Mouse (Mus musculus) heart, postnatal 10 days (tissue): ENCODE measurements around the gene Ddx4. TPM values are rescaled to one million over a fixed set of nuclear protein-coding genes. Genes with fewer than 3 reads are reported as not detected.
A peak's percentile ranks its signal among the peaks of the same experiment; 100 is the strongest.

ENCODE experiments used
- DNase-seq, 2 experiments: peaks; one replicate each; pipeline ENCODE4 v3.0.0; 2021
- intact Hi-C: fragments of 180-260 bp; cut with DNase I; formaldehyde crosslinking; loops from one replicate; pipeline ENCODE4 v1.15.1; 2025
- total RNA-seq, 2 experiments: library from RNA; stranded (reverse); gene quantifications; 2 replicates each; pipeline ENCODE4 v1.2.3; 2021

The Ddx4 gene
- under 1 TPM; 0.14 to 0.37 TPM for total RNA-seq

- intact Hi-C loops, result no loop called here
- DNase-seq, result no peak
These were observed at the start of gene Ddx4 for GRCm38 (mm10) chr13:112652205-112652604. Ddx4 (minus strand) TSS chr13:112652475.

GRCm38 (mm10) chr13:112701256-112701655, 49.0 kb upstream of the Ddx4 start:
- peak; percentile 64 to 67 for DNase-seq

GRCm38 (mm10) chr13:112695526-112696240, 43.4 kb upstream of the Ddx4 start:
- intact Hi-C loops, result no loop called here
- DNase-seq, result no peak

More at GRCm38 (mm10) chr13:112701256-112701655, 49.0 kb upstream of the Ddx4 start:
- intact Hi-C loops, result no loop called here

- DNase-seq, result no peak
- intact Hi-C loops, result no loop called here
These were observed 40.7 kb upstream of the Ddx4 start for GRCm38 (mm10) chr13:112692870-112693553.

GRCm38 (mm10) chr13:112686155-112686554, 33.9 kb upstream of the Ddx4 start:
- DNase-seq, result no peak
- intact Hi-C loops, result no loop called here

- intact Hi-C loops, result no loop called here
- no peak for DNase-seq
These were observed 31.7 kb upstream of the Ddx4 start for GRCm38 (mm10) chr13:112683970-112684369.

- no peak for DNase-seq
- intact Hi-C loops, result no loop called here
These were observed 31.0 kb upstream of the Ddx4 start for GRCm38 (mm10) chr13:112683312-112683711.

- no peak for DNase-seq
- intact Hi-C loops, result loop anchor here (5.0 kb wide), 1 partner anchor 64 kb away; no protein-coding TSS in a partner anchor
These were observed 25.9 kb upstream of the Ddx4 start for GRCm38 (mm10) chr13:112678154-112678553.

- intact Hi-C loops, result loop anchor here (1.0 to 2.0 kb wide), 4 partner anchors 49 to 363 kb away; no protein-coding TSS in a partner anchor
- DNase-seq, result peak; percentile 83 to 86
These were observed 21.7 kb upstream of the Ddx4 start for GRCm38 (mm10) chr13:112673899-112674447.

- DNase-seq, result no peak
- intact Hi-C loops, result no loop called here
These were observed 20.5 kb upstream of the Ddx4 start for GRCm38 (mm10) chr13:112672797-112673196.

GRCm38 (mm10) chr13:112671708-112672107, 19.4 kb upstream of the Ddx4 start:
- intact Hi-C loops, result no loop called here

GRCm38 (mm10) chr13:112667215-112667614, 14.9 kb upstream of the Ddx4 start:
- intact Hi-C loops, result no loop called here
- DNase-seq, result peak in 1 of 2 experiments; percentile 18

More at GRCm38 (mm10) chr13:112671708-112672107, 19.4 kb upstream of the Ddx4 start:
- DNase-seq, result peak in 1 of 2 experiments; percentile 21

- intact Hi-C loops, result no loop called here
- DNase-seq, result no peak
These were observed 14.3 kb upstream of the Ddx4 start for GRCm38 (mm10) chr13:112666433-112667024.

GRCm38 (mm10) chr13:112661687-112662086, 9.4 kb upstream of the Ddx4 start:
- DNase-seq, result no peak
- intact Hi-C loops, result no loop called here

- intact Hi-C loops, result no loop called here
- peak; percentile 95 for DNase-seq
These were observed 8.5 kb upstream of the Ddx4 start, which contains the start of gene Slc38a9 for GRCm38 (mm10) chr13:112660574-112661381. Slc38a9 (plus strand) TSS chr13:112660751.

GRCm38 (mm10) chr13:112659986-112660573, 7.8 kb upstream of the Ddx4 start:
- no peak for DNase-seq
- intact Hi-C loops, result no loop called here

GRCm38 (mm10) chr13:112651183-112651582, 1.1 kb downstream of the Ddx4 start:
- DNase-seq, result no peak
- intact Hi-C loops, result no loop called here

- intact Hi-C loops, result no loop called here
These were observed 6.6 kb downstream of the Ddx4 start for GRCm38 (mm10) chr13:112645529-112646186.

GRCm38 (mm10) chr13:112644996-112645395, 7.3 kb downstream of the Ddx4 start:
- DNase-seq, result no peak
- intact Hi-C loops, result no loop called here

More at GRCm38 (mm10) chr13:112645529-112646186, 6.6 kb downstream of the Ddx4 start:
- DNase-seq, result no peak
